8 mouse cellular contexts compared by ENCODE assay signal in the genomic region with DNA sequence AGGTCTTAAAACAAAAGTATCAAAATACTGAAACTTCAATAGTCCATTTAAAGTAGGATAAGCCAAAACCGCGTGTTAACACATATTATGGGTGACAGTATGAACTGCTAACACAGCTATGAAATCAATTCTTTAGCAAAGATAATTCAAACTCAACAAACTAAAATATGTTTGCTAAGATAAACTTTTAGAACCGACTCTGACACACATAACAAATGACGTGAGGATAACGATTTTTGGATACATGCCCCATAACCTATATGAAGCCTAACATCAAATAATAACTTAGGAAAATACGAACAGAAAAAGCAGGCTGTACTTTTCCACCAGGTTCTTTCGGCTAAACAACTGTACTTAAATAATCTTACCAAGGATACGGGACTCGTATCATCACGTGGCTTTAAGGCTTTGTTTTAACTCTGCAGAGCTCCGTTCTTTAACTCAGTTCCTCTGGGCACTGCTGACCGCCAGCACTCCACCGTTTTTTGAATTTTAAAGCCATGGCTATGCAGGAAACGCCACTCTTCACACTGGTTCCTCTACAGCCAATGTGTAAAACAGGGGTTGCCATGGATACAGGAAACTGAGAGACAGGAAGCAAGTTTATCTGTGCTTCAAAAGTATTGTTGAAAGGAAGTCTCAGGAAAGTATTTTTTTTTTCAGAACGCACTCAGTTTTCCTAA.
DNase-seq lines count a peak whose midpoint lies in the region; ATAC-seq and TF ChIP-seq lines count a peak whose summit lies in the region.

No protein-coding gene starts in this region.

- H3K9ac ChIP-seq in limb, embryonic 14.5 days (ENCODE audit: low read depth, low read length, severe bottlenecking): no peak overlapping the region
- peak overlapping the region; percentile 5; the same call in 1 of the 2 replicates for H3K9ac ChIP-seq in heart, embryonic 16.5 days (ENCODE audit: low read length)
- peak overlapping the region; percentile 27; the same call in 1 of the 2 replicates for H3K9ac ChIP-seq in liver, embryonic 12.5 days

- H3K36me3 ChIP-seq in limb, embryonic 14.5 days (ENCODE audit: control insufficient read depth, insufficient read depth, low read length): peaks cover 10% of the 10 kb centered on the region; the same call in 1 of the 2 replicates
- H3K36me3 ChIP-seq in limb, embryonic 10.5 days: peaks cover 48% of the 10 kb centered on the region
- H3K36me3 ChIP-seq in heart, embryonic 16.5 days (ENCODE audit: control insufficient read depth, insufficient read depth): peaks cover 4% of the 10 kb centered on the region; the same call in 1 of the 2 replicates
- H3K36me3 ChIP-seq in liver, embryonic 12.5 days: peaks cover 24% of the 10 kb centered on the region

- H3K9me3 ChIP-seq in limb, embryonic 14.5 days (ENCODE audit: control insufficient read depth, low read length): no peaks in the 10 kb centered on the region
- H3K9me3 ChIP-seq in limb, embryonic 10.5 days (replicated peaks): no peaks in the 10 kb centered on the region
- no peaks in the 10 kb centered on the region for H3K9me3 ChIP-seq in heart, embryonic 16.5 days (replicated peaks; ENCODE audit: control insufficient read depth, low read length)
- no peaks in the 10 kb centered on the region for H3K9me3 ChIP-seq in liver, embryonic 12.5 days (replicated peaks)

- TF ChIP-seq POLR2A in limb, embryonic 14.5 days (IDR thresholded peaks at IDR 0.05; ENCODE audit: borderline replicate concordance, extremely low read depth, insufficient read depth, insufficient read length): no peak

- no peaks in the 10 kb centered on the region for H3K4me1 ChIP-seq in limb, embryonic 14.5 days (ENCODE audit: control insufficient read depth, insufficient read depth, low read length)
- no peaks in the 10 kb centered on the region for H3K4me1 ChIP-seq in limb, embryonic 10.5 days
- no peaks in the 10 kb centered on the region for H3K4me1 ChIP-seq in brown adipose tissue, adult 24 weeks (ENCODE audit: control insufficient read depth, insufficient read depth, insufficient read length, low read length)
- H3K4me1 ChIP-seq in heart, embryonic 16.5 days (ENCODE audit: control insufficient read depth, insufficient read depth, low read length): no peaks in the 10 kb centered on the region
- H3K4me1 ChIP-seq in liver, embryonic 12.5 days: peaks cover 10% of the 10 kb centered on the region

- H3K27ac ChIP-seq in limb, embryonic 14.5 days (replicated peaks; ENCODE audit: low read depth, low read length): no peak overlapping the region
- no peak overlapping the region for H3K27ac ChIP-seq in limb, embryonic 10.5 days
- H3K27ac ChIP-seq in brown adipose tissue, adult 24 weeks (replicated peaks; ENCODE audit: low read depth, low read length): 0 out of 2 replicates have a peak overlapping the region, but pooled peaks have one; percentile 28
- H3K27ac ChIP-seq in heart, embryonic 16.5 days (ENCODE audit: low read length): peak overlapping the region; percentile 34
- peak overlapping the region; percentile 40 for H3K27ac ChIP-seq in liver, embryonic 12.5 days

- 65% methylated on average over 15 of the region's 15 CpGs for WGBS in limb, embryonic 14.5 days
- WGBS in limb, embryonic 10.5 days: 79% methylated on average over 15 of the region's 15 CpGs
- WGBS in heart, embryonic 16.5 days: 51% methylated on average over 15 of the region's 15 CpGs
- WGBS in liver, embryonic 12.5 days (ENCODE audit: insufficient replicate concordance): 20% methylated on average over 15 of the region's 15 CpGs

- no peak overlapping the region for H3K4me2 ChIP-seq in limb, embryonic 14.5 days (replicated peaks; ENCODE audit: low read depth, low read length, severe bottlenecking)
- peak overlapping the region; percentile 7; the same call in 1 of the 2 replicates for H3K4me2 ChIP-seq in heart, embryonic 16.5 days (ENCODE audit: low read depth, low read length)
- peak overlapping the region; percentile 44 for H3K4me2 ChIP-seq in liver, embryonic 12.5 days

- no peaks in the 10 kb centered on the region for H3K27me3 ChIP-seq in limb, embryonic 14.5 days (ENCODE audit: control insufficient read depth, insufficient read depth, low read length)
- H3K27me3 ChIP-seq in limb, embryonic 10.5 days (ENCODE audit: low read depth, poor library complexity, severe bottlenecking): no peaks in the 10 kb centered on the region
- H3K27me3 ChIP-seq in heart, embryonic 16.5 days (ENCODE audit: control insufficient read depth, insufficient read depth, low read length): no peaks in the 10 kb centered on the region
- H3K27me3 ChIP-seq in liver, embryonic 12.5 days (replicated peaks): no peaks in the 10 kb centered on the region

- no peak overlapping the region for H3K4me3 ChIP-seq in limb, embryonic 14.5 days (replicated peaks; ENCODE audit: low read length)
- H3K4me3 ChIP-seq in limb, embryonic 10.5 days: no peak overlapping the region
- H3K4me3 ChIP-seq in brown adipose tissue, adult 24 weeks (ENCODE audit: insufficient read depth, low read depth, low read length): peak overlapping the region; percentile 42
- peak overlapping the region; percentile 27 for H3K4me3 ChIP-seq in heart, embryonic 16.5 days (ENCODE audit: low read length)
- H3K4me3 ChIP-seq in liver, embryonic 12.5 days: peak overlapping the region; percentile 32

- no peak for ATAC-seq in limb, embryonic 14.5 days (ENCODE audit: low FRiP score, low read depth)
- peak; percentile 92 for ATAC-seq in heart, embryonic 16.5 days (replicated peaks; ENCODE audit: extremely low read depth, insufficient read depth, low FRiP score)
- ATAC-seq in liver, embryonic 12.5 days: peak; percentile 66

- DNase-seq in limb, embryonic 14.5 days (ENCODE audit: low spot score): peak; percentile 40
- DNase-seq in limb, embryonic 10.5 days (ENCODE audit: low spot score): no peak
- DNase-seq in natural killer cell, adult 2 months (ENCODE audit: low spot score in 2 of 2): peak; percentile 59 to 73
- no peak for DNase-seq in urinary bladder, postnatal 4 days (ENCODE audit: low spot score in 2 of 2)
- no peak for DNase-seq in left cerebral cortex, adult 8-10 months (ENCODE audit: low spot score in 2 of 2)

Comparison
In these comparisons a context has a peak if more than half of its experiments do, and no peak if none do; other contexts are left out.
1. DNase-seq: peak in limb, embryonic 14.5 days (single experiment) and natural killer cell, adult 2 months (2 of 2); none in limb, embryonic 10.5 days (single experiment), urinary bladder, postnatal 4 days (0 of 2) and left cerebral cortex, adult 8-10 months (0 of 2).
2. H3K27ac ChIP-seq: peak in brown adipose tissue, adult 24 weeks (single experiment), heart, embryonic 16.5 days (single experiment) and liver, embryonic 12.5 days (single experiment); none in limb, embryonic 14.5 days (single experiment) and limb, embryonic 10.5 days (single experiment).
3. H3K4me3 ChIP-seq: peak in brown adipose tissue, adult 24 weeks (single experiment), heart, embryonic 16.5 days (single experiment) and liver, embryonic 12.5 days (single experiment); none in limb, embryonic 14.5 days (single experiment) and limb, embryonic 10.5 days (single experiment).